Mouse (Mus musculus): ENCODE measurements around the gene Acaca. TPM values are rescaled to one million over a fixed set of nuclear protein-coding genes. Genes with fewer than 3 reads are reported as not detected.

Acaca gene
- polyA plus RNA-seq, 1 experiment from 2014 or later, result 21.7 TPM

GRCm38 (mm10) chr11:84393571-84393970 lies 264.1 kb downstream of the Acaca start:
- H3K4me1 ChIP-seq (replicated peaks), result no peaks in the 10 kb centered on the region
- no peak for DNase-seq (ENCODE audit: low spot score)
- WGBS, result 84% methylated on average over 7 of the region's 7 CpGs

GRCm38 (mm10) chr11:84395010-84395409 lies 265.5 kb downstream of the Acaca start:
- no peak for DNase-seq (ENCODE audit: low spot score)
- Histone ChIP-seq H3K27ac (no peak overlapping the region), H3K4me1 (replicated peaks) (no peaks in the 10 kb centered on the region), H3K27me3 (ENCODE audit: insufficient read depth, poor library complexity, severe bottlenecking) (no peaks in the 10 kb centered on the region), H3K36me3 (peaks cover 76% of the 10 kb centered on the region), H3K9me3 (no peaks in the 10 kb centered on the region), H3K4me3 (no peak overlapping the region)
- 86% methylated on average over 1 of the region's 1 CpGs for WGBS

More at GRCm38 (mm10) chr11:84393571-84393970, 264.1 kb downstream of the Acaca start:
- H3K9me3 ChIP-seq, result no peaks in the 10 kb centered on the region
- no peaks in the 10 kb centered on the region for H3K27me3 ChIP-seq (ENCODE audit: insufficient read depth, poor library complexity, severe bottlenecking)
- no peak overlapping the region for H3K4me3 ChIP-seq
- H3K27ac ChIP-seq, result no peak overlapping the region
- peaks cover 76% of the 10 kb centered on the region for H3K36me3 ChIP-seq

DNA sequence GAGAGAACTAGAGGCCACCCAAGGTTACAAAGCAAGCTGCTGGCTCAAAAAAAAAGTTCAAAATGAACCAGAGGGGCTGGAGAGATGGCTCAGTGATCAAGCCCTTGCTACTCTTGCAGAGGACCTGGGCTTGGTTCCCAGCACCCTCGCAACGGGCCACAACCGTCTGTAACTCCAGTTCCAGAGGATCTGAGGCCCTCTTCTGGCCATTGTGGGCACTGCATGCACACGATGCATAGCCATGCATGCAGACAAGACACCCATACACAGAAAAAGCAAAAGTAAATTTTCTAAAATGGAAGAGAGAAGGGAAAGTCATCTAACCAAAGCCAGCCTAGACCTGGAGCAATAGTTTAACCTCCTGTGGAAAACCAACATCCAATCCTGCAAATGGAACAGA lies 277.3 kb downstream of the Acaca start:
- peaks cover 22% of the 10 kb centered on the region for H3K4me1 ChIP-seq (replicated peaks)
- WGBS, result 93% methylated on average over 4 of the region's 4 CpGs
- H3K27me3 ChIP-seq (ENCODE audit: insufficient read depth, poor library complexity, severe bottlenecking), result no peaks in the 10 kb centered on the region
- peaks cover 5% of the 10 kb centered on the region for H3K9me3 ChIP-seq
- H3K27ac ChIP-seq, result no peak overlapping the region
- 0 out of 2 replicates have a peak, but pooled peaks cover 4% of the 10 kb centered on the region for H3K36me3 ChIP-seq
- no peak for DNase-seq (ENCODE audit: low spot score)
- no peak overlapping the region for H3K4me3 ChIP-seq

GRCm38 (mm10) chr11:84410383-84410782 lies 280.9 kb downstream of the Acaca start:
- H3K36me3 ChIP-seq, result no peaks in the 10 kb centered on the region

GRCm38 (mm10) chr11:84410879-84411641 lies 281.6 kb downstream of the Acaca start:
- Histone ChIP-seq H3K4me1 (replicated peaks) (peaks cover 39% of the 10 kb centered on the region), H3K9me3 (peaks cover 5% of the 10 kb centered on the region), H3K4me3 (no peak overlapping the region), H3K27me3 (ENCODE audit: insufficient read depth, poor library complexity, severe bottlenecking) (no peaks in the 10 kb centered on the region; the same call in 1 of the 2 replicates), H3K36me3 (no peaks in the 10 kb centered on the region), H3K27ac (peak overlapping the region; percentile 30)
- DNase-seq (ENCODE audit: low spot score), result no peak
- whole genome bisulfite sequencing, result 71% methylated on average over 7 of the region's 7 CpGs

More at GRCm38 (mm10) chr11:84410383-84410782, 280.9 kb downstream of the Acaca start:
- H3K27ac ChIP-seq, result no peak overlapping the region
- peaks cover 39% of the 10 kb centered on the region for H3K4me1 ChIP-seq (replicated peaks)
- DNase-seq (ENCODE audit: low spot score), result no peak
- WGBS, result 73% methylated on average over 4 of the region's 4 CpGs
- peaks cover 5% of the 10 kb centered on the region for H3K9me3 ChIP-seq
- no peak overlapping the region for H3K4me3 ChIP-seq
- H3K27me3 ChIP-seq (ENCODE audit: insufficient read depth, poor library complexity, severe bottlenecking), result no peaks in the 10 kb centered on the region; the same call in 1 of the 2 replicates

DNA sequence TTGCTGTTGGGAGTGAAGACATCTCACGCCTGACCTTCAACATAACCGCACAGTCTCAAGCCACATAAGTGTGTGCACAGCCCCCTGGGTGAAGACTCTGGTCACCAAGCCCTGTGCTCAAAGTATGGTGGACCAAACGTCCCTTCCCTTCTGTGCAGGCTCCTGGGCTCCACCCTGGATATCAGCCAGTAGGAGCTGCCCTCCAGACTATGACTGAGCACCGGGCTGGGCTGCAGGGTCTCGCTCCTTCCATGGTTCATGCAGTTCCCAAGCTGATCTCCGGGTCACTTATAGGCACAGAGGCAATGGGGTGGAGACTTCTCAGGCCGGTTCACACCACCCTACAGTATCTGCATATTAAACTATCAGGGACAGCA lies 282.2 kb downstream of the Acaca start:
- DNase-seq (ENCODE audit: low spot score), result no peak
- 76% methylated on average over 7 of the region's 7 CpGs for WGBS
- peak overlapping the region; percentile 30 for H3K27ac ChIP-seq

GRCm38 (mm10) chr11:84412201-84412934 lies 282.9 kb downstream of the Acaca start:
- Histone ChIP-seq H3K4me3 (no peak overlapping the region), H3K27ac (peak overlapping the region; percentile 17; the same call in 1 of the 2 replicates), H3K36me3 (no peaks in the 10 kb centered on the region), H3K27me3 (ENCODE audit: insufficient read depth, poor library complexity, severe bottlenecking) (no peaks in the 10 kb centered on the region; the same call in 1 of the 2 replicates), H3K9me3 (no peaks in the 10 kb centered on the region), H3K4me1 (replicated peaks) (peaks cover 39% of the 10 kb centered on the region)
- WGBS, result 68% methylated on average over 12 of the region's 12 CpGs
- peak; percentile 21 for DNase-seq (ENCODE audit: low spot score)

More for the DNA sequence above, 282.2 kb downstream of the Acaca start:
- H3K4me3 ChIP-seq, result no peak overlapping the region
- H3K36me3 ChIP-seq, result no peaks in the 10 kb centered on the region
- peaks cover 3% of the 10 kb centered on the region for H3K9me3 ChIP-seq
- H3K27me3 ChIP-seq (ENCODE audit: insufficient read depth, poor library complexity, severe bottlenecking), result no peaks in the 10 kb centered on the region; the same call in 1 of the 2 replicates
- peaks cover 39% of the 10 kb centered on the region for H3K4me1 ChIP-seq (replicated peaks)

DNA sequence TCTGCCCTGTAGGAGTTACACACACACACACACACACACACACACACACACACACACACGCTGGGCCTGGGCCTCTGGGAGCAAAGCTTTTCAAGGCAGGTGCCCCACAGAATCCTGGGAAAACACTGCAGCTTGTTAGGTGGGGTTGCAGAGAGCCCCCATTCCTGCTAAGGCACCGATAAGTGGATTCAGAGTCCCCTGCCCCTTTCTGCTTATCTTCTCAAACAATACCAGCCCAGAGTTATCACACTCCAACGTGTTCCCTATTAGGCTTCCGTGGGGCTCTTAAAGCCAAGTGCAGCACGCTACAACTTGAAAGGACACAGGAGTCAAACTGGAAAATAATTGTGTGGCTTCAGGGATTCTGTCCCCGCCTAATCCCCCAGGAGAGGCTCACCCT lies 283.6 kb downstream of the Acaca start:
- Histone ChIP-seq H3K36me3 (no peaks in the 10 kb centered on the region), H3K27ac (peak overlapping the region; percentile 17; the same call in 1 of the 2 replicates), H3K4me3 (no peak overlapping the region), H3K4me1 (replicated peaks) (peaks cover 39% of the 10 kb centered on the region), H3K9me3 (no peaks in the 10 kb centered on the region), H3K27me3 (ENCODE audit: insufficient read depth, poor library complexity, severe bottlenecking) (no peaks in the 10 kb centered on the region; the same call in 1 of the 2 replicates)
- no peak for DNase-seq (ENCODE audit: low spot score)
- 76% methylated on average over 6 of the region's 6 CpGs for WGBS

DNA sequence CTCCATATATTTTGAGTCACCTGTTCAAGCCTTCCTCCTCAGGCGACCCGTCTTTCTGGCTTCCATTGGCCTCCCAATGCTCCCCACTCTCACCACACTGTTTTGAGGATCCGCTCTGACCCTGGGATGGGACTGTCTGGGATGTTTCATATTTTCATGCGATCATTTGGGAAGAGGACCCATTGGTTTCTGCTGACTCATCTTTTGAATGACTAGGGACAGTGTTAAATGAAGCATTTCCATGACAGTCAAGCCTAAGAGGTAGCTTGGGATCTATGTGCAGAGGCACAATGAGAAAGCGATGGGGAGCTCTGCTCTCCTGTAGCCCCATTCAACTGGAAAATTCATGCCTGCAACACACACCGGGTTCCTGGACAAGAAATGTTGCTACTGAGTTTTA lies 291.3 kb downstream of the Acaca start:
- Histone ChIP-seq H3K27me3 (ENCODE audit: insufficient read depth, poor library complexity, severe bottlenecking) (no peaks in the 10 kb centered on the region), H3K4me1 (replicated peaks) (peaks cover 9% of the 10 kb centered on the region), H3K36me3 (no peaks in the 10 kb centered on the region), H3K27ac (no peak overlapping the region), H3K4me3 (no peak overlapping the region), H3K9me3 (no peaks in the 10 kb centered on the region)
- no peak for DNase-seq (ENCODE audit: low spot score)
- 92% methylated on average over 6 of the region's 6 CpGs for WGBS

DNA sequence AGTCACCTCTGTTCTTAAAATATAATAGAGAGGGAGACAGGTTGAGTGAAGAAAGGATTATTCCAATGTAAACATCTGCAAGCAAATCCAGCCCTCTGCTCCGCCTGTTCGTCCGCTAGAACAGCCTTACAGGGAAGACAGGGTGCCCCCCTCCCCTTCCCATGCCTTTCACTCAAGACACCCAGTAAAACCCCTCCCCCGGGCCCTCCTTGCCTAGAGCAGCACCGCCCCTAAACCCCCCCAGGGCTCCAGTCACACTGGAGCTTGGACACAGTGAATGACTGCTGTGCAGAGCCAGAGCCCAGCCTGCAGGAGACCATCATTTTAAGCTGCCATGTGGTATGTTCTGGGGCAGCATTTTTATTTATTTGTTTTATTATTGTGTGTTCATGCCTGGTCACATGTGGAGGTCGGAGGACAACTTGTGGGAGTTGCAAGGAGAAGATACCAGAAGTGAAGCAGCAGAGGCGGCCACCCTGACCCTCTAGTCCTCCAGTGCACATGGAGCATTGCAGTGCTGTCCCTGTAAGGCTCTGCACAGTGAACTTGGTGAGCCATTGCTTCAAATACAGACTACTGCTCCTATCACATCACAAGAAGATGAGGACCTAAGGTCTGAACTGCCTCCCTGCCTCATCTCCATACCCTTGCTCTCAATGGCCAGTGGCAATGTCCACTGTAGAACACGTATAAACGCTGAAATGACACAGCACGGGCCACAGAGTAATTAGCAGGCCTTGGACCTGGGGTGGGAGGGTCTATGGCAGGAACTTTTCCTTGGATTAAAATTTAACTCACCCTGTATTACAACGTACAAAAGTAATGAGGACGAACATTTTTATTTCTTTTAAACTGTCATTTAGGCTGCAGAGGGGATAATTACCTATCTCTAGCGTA lies 296.5 kb downstream of the Acaca start:
- H3K27ac ChIP-seq, result no peak overlapping the region
- WGBS, result 66% methylated on average over 13 of the region's 13 CpGs

DNA sequence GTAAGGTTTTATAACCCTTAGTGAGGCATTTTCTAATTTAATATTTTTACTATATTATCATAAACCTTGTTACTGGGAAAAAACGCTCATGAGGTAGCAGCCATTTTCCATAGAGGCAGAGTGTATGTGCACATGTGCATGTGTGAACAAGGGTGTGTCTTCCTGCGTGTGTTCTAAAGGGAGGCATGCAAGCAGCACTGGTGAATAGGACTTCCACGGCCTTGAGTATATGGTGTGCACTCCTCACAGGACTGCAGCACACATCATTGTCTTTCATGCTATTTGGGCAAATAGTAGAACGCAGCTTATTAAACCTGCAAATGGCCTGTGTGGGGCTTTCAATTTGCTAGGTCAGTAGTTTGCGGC lies 297.1 kb downstream of the Acaca start:
- 93% methylated on average over 5 of the region's 5 CpGs for WGBS
- no peaks in the 10 kb centered on the region for H3K27me3 ChIP-seq (ENCODE audit: insufficient read depth, poor library complexity, severe bottlenecking)
- no peak for DNase-seq (ENCODE audit: low spot score)

More for the DNA sequence above, 296.5 kb downstream of the Acaca start:
- peaks cover 14% of the 10 kb centered on the region for H3K4me1 ChIP-seq (replicated peaks)
- H3K36me3 ChIP-seq, result 0 out of 2 replicates have a peak, but pooled peaks cover 3% of the 10 kb centered on the region
- H3K27me3 ChIP-seq (ENCODE audit: insufficient read depth, poor library complexity, severe bottlenecking), result no peaks in the 10 kb centered on the region
- H3K9me3 ChIP-seq, result no peaks in the 10 kb centered on the region
- DNase-seq (ENCODE audit: low spot score), result no peak
- H3K4me3 ChIP-seq, result no peak overlapping the region

GRCm38 (mm10) chr11:84429581-84429980 lies 300.1 kb downstream of the Acaca start:
- Histone ChIP-seq H3K9me3 (no peaks in the 10 kb centered on the region), H3K36me3 (0 out of 2 replicates have a peak, but pooled peaks cover 3% of the 10 kb centered on the region), H3K4me1 (replicated peaks) (peaks cover 26% of the 10 kb centered on the region), H3K27ac (0 out of 2 replicates have a peak overlapping the region, but pooled peaks have one; percentile 62), H3K27me3 (ENCODE audit: insufficient read depth, poor library complexity, severe bottlenecking) (no peaks in the 10 kb centered on the region), H3K4me3 (no peak overlapping the region)
- 32% methylated on average over 1 of the region's 1 CpGs for WGBS
- peak; percentile 38 for DNase-seq (ENCODE audit: low spot score)

More for the DNA sequence above, 297.1 kb downstream of the Acaca start:
- peaks cover 19% of the 10 kb centered on the region for H3K4me1 ChIP-seq (replicated peaks)
- no peak overlapping the region for H3K27ac ChIP-seq
- H3K4me3 ChIP-seq, result no peak overlapping the region
- H3K36me3 ChIP-seq, result 0 out of 2 replicates have a peak, but pooled peaks cover 3% of the 10 kb centered on the region
- H3K9me3 ChIP-seq, result no peaks in the 10 kb centered on the region

Measured in hindbrain, embryonic 10.5 days (tissue).